Mouse (Mus musculus) G1E (cell line): ENCODE data around the gene Qrfpr. TPM values are rescaled to one million over a fixed set of nuclear protein-coding genes. Genes with fewer than 3 reads are reported as not detected.

ENCODE experiments used
- ATAC-seq: 2 replicates; pipeline ENCODE4 v1.8.0; 2016; ENCODE audit warnings: mild to moderate bottlenecking; ENCODE audit not compliant: insufficient number of reproducible peaks, poor library complexity, low FRiP score, severe bottlenecking; ENCODE audit errors: extremely low read depth
- DNase-seq: peaks from one replicate; pipeline ENCODE4 v3.0.0; 2012; ENCODE audit warnings: low spot score
- H3K27me3 ChIP-seq: 2 replicates; pipeline ENCODE4 v1.6.1; 2012; ENCODE audit warnings: mild to moderate bottlenecking, low read length, inconsistent platforms; ENCODE audit not compliant: insufficient read depth
- H3K36me3 ChIP-seq: replicated peaks from 2 replicates; pipeline ENCODE3; 2012; ENCODE audit warnings: mild to moderate bottlenecking, inconsistent platforms
- H3K4me1 ChIP-seq: 2 replicates; pipeline ENCODE4 v1.6.1; 2012; ENCODE audit warnings: low read depth, low read length, inconsistent platforms, mixed read lengths; ENCODE audit not compliant: insufficient read depth
- H3K4me3 ChIP-seq: 2 replicates; pipeline ENCODE4 v1.5.1; 2012; ENCODE audit warnings: low read depth, mild to moderate bottlenecking, inconsistent platforms, low read length, moderate library complexity, mixed read lengths
- H3K9me3 ChIP-seq: replicated peaks from 2 replicates; pipeline ENCODE4 v1.6.1; 2012; ENCODE audit warnings: inconsistent platforms
- CTCF ChIP-seq: IDR thresholded peaks from 2 replicates; pipeline ENCODE4 v1.5.1; 2012; ENCODE audit warnings: low read depth, low read length, inconsistent platforms, mixed read lengths
- GATA1 ChIP-seq: IDR thresholded peaks from 2 replicates; pipeline ENCODE4 v1.6.1; 2012; ENCODE audit warnings: borderline replicate concordance, low read length, inconsistent platforms, mixed read lengths
- GATA2 ChIP-seq: IDR thresholded peaks from 2 replicates; pipeline ENCODE4 v1.6.1; 2012; ENCODE audit warnings: low read depth, low read length, inconsistent platforms, borderline replicate concordance
- POLR2AphosphoS5 ChIP-seq: IDR thresholded peaks from 2 replicates; pipeline ENCODE4 v1.6.1; 2012; ENCODE audit warnings: low read depth, low read length, inconsistent platforms; ENCODE audit not compliant: insufficient replicate concordance
- TAL1 ChIP-seq: conservative IDR thresholded peaks from 2 replicates; pipeline ENCODE4 v1.6.1; 2012; ENCODE audit warnings: low read depth, low read length, inconsistent platforms, mixed read lengths
- polyA plus RNA-seq: library from polyadenylated mRNA; stranded (reverse); fragments of >175 nt; gene quantifications from 2 replicates; pipeline ENCODE4 v1.2.3, GENCODE M21; 2012
- total RNA-seq, 2 experiments: library from RNA; stranded (forward) in 1 of 2; stranded (reverse) in 1 of 2; fragments of 200-1000 nt in 1 of 2; fragments of >200 nt in 1 of 2; fragmentation: Nextera tagmentation in 1 of 2; gene quantifications; 2 replicates each; pipeline ENCODE4 v1.2.3; 2014 to 2017

Qrfpr gene
- total and polyA plus RNA-seq, 3 experiments = 0.22 TPM; not detected in 2

GRCm38 (mm10) chr3:36137560-36137959 lies 84.6 kb downstream of the Qrfpr start:
- Histone ChIP-seq H3K4me1 (no peaks in the 10 kb centered on the region), H3K27me3 (no peaks in the 10 kb centered on the region; the same call in 1 of the 2 replicates), H3K9me3 (0 out of 2 replicates have a peak, but pooled peaks cover 3% of the 10 kb centered on the region), H3K36me3 (no peaks in the 10 kb centered on the region), H3K4me3 (no peak overlapping the region)
- TF ChIP-seq POLR2AphosphoS5 (no peak), GATA2 (no peak), CTCF (no peak), TAL1 (no peak), GATA1 (no peak)
- DNase-seq (no peak), ATAC-seq (no peak)

- no peak for ATAC-seq
These were observed 86.0 kb downstream of the Qrfpr start for GRCm38 (mm10) chr3:36136152-36136551.

More at GRCm38 (mm10) chr3:36136152-36136551, 86.0 kb downstream of the Qrfpr start:
- Histone ChIP-seq H3K4me3 (no peak overlapping the region), H3K27me3 (no peaks in the 10 kb centered on the region; the same call in 1 of the 2 replicates), H3K4me1 (no peaks in the 10 kb centered on the region), H3K36me3 (no peaks in the 10 kb centered on the region), H3K9me3 (0 out of 2 replicates have a peak, but pooled peaks cover 2% of the 10 kb centered on the region)
- no peak for TF ChIP-seq GATA1
- TF ChIP-seq CTCF = no peak
- TF ChIP-seq TAL1 = no peak
- no peak for TF ChIP-seq POLR2AphosphoS5
- no peak for TF ChIP-seq GATA2
- no peak for DNase-seq

Other genes starting within 250 kb of the Qrfpr start
- 12.1 and 13.3 TPM in 2 replicates for gene Mccc1, start 221.6 kb downstream of the Qrfpr start, total RNA-seq (2014; fragmentation: Nextera tagmentation)
- gene Mccc1, start 221.6 kb downstream of the Qrfpr start, total RNA-seq (2017) = 8.2 and 8.5 TPM in 2 replicates
- 1.9 and 2.5 TPM in 2 replicates for gene Mccc1, start 221.6 kb downstream of the Qrfpr start, polyA plus RNA-seq
- gene Ccdc144b, start 168.8 kb downstream of the Qrfpr start, total RNA-seq (2014; fragmentation: Nextera tagmentation) = not detected in 2 replicates
- gene Ccdc144b, start 168.8 kb downstream of the Qrfpr start, total RNA-seq (2017) = under 0.01 and 0.05 TPM in 2 replicates
- gene Ccdc144b, start 168.8 kb downstream of the Qrfpr start, polyA plus RNA-seq = not detected in 2 replicates
- gene Acad9, start 156.3 kb downstream of the Qrfpr start, total RNA-seq (2014; fragmentation: Nextera tagmentation) = 25.6 and 29.6 TPM in 2 replicates
- gene Acad9, start 156.3 kb downstream of the Qrfpr start, total RNA-seq (2017) = 26.8 and 29.4 TPM in 2 replicates
- 21.1 and 23.0 TPM in 2 replicates for gene Acad9, start 156.3 kb downstream of the Qrfpr start, polyA plus RNA-seq
- 13.5 and 16.3 TPM in 2 replicates for gene D3Ertd254e, start 71.3 kb downstream of the Qrfpr start, total RNA-seq (2014; fragmentation: Nextera tagmentation)
- 9.2 and 10.0 TPM in 2 replicates for gene D3Ertd254e, start 71.3 kb downstream of the Qrfpr start, total RNA-seq (2017)
- gene D3Ertd254e, start 71.3 kb downstream of the Qrfpr start, polyA plus RNA-seq = 0.29 and 0.43 TPM in 2 replicates